Mouse (Mus musculus) thymus, postnatal 10 days (tissue): Measurements from ENCODE around the gene Cd48.
"Not testable (repeated sequence)": the region's sequence is repeated elsewhere in the genome, so short reads cannot be mapped to it uniquely, and the experiment has no call there.

Experiments
- DNase-seq, 2 experiments: peaks; one replicate each; pipeline ENCODE4 v3.0.0; 2021; ENCODE audit warnings: low spot score in 2 of 2

The Cd48 gene

DNA sequence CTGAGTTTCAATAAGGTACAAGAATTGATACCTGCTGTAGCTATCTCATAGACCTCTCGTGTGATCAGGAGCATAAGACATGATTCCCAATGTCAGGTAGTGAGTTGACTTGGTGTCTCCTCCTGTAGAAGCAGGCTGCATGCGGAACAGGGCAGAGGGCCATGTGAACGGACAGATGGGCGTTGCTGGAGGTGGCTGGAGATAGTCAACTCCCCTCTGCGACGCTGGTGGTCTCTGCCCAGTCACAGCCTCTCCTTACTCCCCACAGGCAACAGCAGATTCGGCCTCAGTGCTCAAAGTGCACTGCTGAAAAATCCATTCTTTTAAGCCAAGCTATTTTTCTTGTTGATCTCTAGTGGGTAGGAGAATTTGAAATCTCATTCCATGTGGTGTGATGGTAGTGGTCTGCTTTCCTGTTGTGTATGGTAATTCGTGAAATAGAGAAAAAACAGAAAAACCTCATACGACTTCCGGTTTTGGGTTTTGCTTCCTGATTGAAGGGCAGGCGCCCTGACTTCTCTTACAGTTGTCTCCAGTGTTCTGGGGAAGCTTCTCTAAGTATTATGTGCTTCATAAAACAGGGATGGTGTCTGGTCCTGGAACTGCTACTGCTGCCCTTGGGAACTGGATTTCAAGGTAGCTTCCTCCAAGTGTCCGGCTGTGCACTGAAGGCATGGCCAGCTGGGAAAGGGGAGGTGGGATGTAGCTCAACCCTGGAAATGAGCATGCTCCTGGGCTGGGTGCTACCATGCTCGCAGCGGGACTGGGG is at the start of gene Cd48:
Gene Cd48, plus strand, starts transcription at position 479 of the 769 bp plus-strand sequence.
- peak in 1 of 2 experiments; percentile 40 for DNase-seq

DNA sequence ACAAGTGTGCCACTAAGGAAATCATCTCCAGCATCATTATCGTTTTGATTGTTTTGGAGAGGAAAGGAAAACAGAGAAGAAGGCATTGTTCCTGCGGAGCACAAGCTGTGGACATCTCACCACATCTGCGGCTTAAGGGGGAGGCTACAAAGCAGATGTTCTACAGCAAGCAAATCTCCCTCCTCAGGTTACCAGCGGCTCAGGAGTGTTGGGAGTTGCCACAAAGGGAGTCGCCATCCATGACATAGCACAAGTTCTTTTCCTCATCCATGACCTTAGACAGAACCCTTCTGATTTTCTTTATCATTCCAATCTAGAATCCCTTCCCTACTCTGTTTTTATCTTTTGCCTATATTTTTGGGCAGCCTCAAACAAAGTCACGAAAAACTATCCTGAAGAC is 46.1 kb upstream of the Cd48 start:
- DNase-seq = no peak

DNA sequence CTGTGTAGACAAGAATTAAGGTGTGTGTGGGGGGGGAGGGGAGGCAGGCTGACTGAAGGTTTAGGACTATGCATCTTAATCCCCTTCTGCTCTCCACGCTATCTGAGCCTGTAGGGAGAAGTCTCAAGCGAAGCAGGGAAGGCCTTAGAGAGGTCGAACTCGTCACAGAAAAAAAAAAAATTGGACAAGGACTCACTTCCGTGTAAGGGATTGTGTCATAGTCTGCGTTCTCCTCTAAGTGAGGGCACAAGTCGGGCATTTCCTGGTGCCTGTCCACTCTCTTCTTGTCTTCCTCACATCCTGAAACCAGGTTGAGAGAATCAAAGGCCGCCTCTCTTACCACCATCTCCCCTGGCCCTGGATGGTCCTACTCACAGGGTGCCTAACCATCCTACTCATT is 44.7 kb upstream of the Cd48 start:
- DNase-seq = no peak

DNA sequence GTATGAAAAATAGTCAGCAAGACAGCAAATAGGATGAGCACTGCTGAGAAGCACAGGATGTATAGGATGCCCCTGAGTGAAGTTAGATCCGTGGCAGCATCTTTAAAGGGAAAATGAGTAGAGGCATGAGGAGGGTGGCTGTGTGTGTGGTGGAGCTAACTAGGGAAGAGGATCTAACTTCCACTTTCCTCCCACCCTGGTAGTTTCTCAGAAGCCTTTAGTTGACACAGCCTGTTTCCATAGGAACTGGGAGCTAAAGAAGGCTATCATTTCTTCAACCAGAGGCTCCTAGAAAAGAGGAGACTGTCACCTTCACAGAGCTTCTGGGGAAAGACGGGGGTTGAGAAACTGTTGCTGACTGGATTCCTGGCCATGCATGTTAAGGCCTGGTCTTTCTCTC is 43.1 kb upstream of the Cd48 start:
- DNase-seq = no peak

DNA sequence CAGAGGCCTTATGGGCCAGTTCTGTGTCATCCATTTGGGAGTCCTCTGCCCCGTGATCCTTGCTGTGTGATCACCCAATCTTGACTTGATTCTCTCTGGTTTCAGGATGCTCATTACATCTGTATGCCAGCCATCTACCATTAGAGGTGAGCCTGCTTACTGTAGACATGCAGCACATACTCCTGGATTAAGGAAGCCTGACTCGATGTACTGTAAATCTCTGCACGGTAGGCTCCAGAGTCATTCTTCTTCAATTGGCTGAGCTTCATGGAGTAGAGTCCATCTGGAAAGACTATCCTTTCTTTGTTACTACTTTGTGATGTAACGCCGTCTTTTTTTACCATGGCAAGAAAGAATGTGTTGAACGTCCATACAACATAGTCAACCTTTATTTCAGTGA is 41.0 kb upstream of the Cd48 start:
- DNase-seq = no peak

DNA sequence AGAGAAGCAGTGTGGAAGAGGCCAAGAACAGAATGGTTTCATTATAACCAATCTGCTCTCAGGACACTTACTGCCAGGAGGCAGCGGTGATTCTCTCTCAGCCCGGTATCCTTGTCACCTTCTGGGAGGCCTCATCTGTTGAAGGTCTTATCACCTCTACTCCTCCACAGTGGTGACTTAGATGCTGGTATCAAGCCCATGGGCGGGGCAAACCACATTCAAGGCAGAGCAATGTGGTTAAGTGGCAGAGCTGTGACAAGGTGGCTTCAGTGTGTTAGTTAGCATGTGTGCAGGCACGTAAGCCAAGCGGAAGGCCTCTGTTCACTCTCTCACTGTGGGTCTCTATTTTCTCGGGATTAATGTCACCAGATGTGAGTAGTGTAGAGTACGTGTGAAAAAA is 38.2 kb upstream of the Cd48 start:
- peak; percentile 16 to 17 for DNase-seq

DNA sequence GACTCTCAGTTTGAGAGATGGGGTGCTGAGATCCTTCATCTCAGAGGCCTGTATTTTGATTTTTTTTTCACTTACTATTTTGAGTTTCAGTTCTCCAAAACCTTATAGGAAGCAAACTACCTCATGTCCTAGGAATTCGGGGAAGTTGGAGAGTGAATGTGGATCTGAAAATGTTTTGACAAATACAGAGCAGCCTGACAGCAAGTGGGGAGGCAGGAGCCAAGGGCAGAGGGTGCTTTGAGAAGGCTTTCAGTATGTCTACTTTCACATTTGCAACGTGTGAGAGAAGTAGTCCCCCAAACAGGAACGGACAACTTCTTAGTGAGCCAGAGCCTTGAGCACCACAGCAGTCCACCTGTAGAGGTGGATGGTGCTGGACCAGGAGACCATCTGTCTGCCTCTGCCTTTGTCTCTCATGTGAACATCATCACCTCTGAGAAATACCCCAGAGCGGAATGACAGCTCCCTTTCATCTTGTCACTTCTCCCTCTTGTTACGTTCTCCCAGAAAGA is 35.3 kb upstream of the Cd48 start:
- no peak for DNase-seq

DNA sequence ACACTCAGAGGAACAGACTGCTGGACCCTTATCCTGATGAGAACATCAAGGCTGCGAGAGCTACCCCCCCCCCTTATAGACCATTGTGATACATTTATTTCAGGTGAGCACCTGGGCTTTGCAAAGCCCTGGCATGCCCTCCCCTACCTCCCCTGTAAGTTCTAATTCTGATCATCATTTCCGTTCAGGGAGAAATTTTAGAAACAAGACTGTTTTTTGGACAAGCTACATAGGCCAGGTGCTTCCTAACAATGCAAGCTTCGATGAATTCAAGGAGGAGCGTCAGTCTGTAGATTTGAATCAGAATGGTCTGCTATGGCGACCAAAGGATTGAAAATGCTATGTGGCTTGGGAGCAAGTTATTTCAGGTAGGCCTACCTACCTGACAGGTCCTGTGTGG is 34.1 kb upstream of the Cd48 start:
- DNase-seq = no peak

DNA sequence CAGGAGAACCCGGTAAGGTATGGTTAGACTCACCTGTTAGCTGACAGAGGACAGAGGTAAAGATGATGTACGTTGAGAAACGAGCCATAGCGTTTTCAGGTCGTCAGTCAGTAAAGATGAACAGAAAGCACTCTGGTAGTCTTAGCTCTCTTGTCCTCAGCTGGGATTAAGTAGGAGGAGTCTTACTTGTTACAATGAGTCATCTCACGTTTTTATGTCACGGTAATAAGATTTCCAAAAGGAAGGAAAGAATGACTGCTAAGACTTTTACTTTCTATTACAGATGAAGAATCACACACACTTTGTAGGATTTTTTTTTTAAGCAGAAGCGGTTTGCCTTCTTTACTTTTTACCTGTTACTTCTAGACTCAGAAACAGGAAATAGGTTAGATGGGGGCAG is 33.0 kb upstream of the Cd48 start:
- DNase-seq = no peak

DNA sequence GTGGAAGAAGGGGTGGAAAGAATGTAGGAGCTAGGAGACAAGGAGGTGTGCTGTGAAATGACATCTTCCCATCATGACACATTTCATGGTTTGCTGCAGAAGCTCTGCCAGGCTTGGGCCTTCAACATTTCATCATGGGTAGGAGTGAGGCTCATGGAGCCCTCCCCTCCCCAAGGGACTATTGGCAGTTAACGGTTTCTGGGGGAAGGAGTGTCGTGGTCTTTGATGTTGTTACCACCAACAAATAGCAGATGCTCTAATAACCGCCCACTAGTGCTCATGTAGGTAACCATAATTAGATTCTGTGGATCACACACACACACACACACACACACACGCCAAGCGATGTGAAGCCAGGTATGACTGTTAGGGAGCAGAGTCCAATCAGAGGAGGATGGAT is 29.1 kb upstream of the Cd48 start, which contains the start of gene Slamf7:
Gene Slamf7, minus strand, starts transcription at position 302 of the 400 bp plus-strand sequence.
- DNase-seq = no peak

DNA sequence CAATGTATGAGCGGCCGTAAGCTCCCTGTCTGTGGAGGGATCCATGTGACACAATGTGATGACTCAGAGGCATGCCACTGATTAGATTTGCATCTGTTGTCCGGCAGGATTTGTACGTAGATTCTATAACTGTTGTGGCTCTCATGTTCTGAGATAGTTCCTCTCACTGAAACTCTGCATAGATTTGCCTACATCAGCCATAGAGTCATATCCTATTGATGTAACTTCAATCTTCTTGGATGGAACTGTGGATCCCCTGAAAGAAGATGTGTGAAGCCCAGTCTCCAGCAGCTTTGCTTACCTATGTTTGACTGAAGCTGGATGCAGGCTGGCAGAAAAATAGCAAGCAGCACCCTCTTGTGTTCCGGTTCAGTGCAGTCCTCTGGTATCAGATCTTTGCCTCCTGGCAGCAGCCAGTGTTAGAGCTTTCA is 23.2 kb upstream of the Cd48 start:
- DNase-seq = no peak

DNA sequence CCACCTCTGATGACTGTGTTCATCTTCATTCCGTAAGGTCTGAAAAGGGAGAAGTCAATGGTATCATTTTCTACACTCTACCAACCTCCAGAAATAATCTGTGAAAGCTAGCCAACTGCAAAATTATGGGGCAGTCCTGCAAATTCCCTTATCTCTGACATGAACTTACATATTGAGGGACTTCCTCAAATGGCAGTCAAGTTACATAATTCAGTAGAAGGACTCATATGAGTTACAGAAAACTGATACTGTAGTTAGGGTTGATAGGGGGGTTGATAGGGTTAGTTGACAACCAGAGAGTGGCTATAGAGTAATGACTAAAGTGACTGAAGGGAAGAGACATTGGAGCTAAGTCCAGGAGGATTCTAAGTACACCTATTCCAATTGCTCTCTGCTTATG is 21.4 kb upstream of the Cd48 start:
- DNase-seq = no peak

DNA sequence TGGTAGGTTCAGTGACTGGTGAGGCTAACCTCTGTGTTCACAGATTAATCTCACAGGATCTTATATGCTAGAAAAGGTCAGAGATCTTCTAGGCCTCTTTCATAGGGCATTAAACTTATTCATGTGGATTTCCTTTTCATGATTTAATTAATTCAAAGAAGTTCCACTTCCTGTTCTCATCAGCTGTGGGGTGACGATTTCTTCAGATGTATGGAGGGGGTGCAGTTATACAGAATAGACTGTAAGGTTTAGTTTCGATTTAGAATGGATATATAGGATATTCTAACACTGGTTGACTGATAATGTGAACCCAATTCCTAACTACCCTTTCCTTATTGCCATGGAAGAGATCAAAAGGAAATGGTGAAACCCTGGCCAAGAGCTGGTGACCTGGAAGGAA is 20.3 kb upstream of the Cd48 start:
- DNase-seq = no peak

DNA sequence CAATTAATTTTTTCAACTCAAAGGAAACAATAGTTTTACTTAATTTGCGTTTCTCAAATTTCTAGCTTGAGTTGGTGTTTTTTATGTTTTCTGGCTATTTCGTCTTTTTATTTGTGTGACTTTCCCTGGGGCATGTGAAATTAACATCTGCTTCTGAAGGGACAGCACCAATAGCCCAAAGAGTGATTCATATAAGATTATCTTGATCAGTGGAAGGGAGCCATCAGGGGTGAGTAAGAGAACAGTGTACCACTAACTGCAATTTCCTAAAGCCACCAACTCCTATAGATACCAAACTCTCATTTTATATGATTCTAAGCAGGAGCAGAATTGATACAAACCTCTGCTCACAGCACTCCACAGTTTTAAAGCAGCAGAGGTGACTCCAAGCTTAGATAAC is 18.1 kb upstream of the Cd48 start:
- DNase-seq = no peak

DNA sequence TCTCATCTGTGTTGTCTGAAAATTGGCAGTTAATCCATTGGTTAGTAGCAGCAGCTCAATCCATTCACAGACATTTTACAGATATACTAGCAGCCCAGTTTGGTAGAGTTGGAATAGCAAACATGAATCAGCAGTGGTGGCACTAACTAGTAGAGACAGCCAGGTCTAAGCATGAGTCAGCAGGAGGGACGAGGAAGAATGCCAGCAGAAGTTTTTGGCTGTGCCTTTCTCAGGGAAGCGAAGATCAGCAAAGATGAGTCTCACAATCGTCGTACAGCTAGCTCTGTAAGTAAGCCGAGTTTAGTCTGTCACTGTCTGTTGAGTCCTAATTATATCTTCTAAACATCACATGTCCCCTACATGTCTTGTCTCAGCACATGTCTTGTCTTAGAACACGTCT is 15.5 kb upstream of the Cd48 start:
- no peak for DNase-seq

DNA sequence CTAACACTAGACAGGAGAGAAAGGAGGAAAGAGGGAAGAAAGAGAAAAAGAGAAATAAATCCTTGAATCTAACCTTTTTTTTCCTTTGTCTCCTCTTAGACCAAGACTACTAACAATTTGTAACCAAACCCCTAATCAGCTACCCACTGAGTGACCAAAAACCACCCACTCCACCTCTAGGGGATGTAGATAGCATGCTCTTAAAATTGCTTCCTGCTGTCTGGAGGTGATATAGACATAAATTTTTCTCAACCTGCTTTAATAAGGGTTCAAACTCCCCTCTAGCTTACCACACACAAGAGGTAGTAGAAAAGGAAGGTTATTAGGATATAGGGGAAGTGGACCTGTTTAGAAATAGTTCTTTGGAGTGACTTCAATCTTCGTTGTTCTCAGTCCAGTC is 14.6 kb upstream of the Cd48 start:
- DNase-seq = no peak

DNA sequence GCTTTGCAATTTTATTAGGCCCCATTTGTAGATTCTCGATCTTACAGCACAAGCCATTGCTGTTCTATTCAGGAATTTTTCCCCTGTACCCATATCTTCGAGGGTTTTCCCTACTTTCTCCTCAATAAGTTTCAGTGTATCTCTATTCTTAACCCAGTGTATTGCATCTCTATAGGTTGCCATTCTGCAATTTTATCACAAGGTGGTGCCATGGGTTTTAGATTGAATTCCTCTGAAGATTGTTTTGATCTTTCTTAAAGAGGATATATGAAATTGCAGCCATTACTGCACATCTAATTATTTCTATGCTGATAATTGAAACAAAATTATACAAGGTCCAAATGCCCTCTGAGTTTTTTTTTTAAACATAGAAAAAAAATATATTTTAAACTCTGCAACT is 9.4 kb upstream of the Cd48 start:
- DNase-seq = not testable (repeated sequence)

DNA sequence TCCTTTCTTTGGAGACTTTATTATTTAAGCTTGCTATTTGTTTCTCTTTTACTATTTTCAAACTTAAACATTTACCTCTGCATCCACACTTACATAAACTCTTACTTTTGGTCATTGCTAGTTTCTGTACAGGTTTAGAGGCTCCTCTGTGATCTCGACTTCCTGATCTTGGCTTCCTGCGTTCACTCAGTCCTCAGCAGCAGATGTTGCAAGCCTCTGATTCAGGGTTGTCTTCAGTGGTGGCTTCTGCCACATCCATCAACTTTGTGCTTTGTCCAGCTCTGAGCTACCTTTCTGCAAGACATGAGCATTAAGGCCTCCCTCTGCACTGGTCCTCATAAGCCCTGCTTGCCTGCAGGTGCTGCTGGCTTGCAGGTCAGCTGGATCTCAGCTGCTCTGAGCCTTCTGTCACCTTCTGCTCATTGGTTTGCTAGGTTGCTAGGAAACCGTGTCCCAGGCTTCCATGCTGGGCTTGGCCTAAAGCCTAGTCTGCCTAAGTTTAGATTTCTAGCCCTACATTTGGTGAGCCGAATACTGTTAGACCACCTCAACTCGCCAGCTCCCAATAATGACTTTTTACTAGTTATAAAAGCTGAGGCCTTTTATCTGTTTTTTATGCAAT is 8.8 kb upstream of the Cd48 start:
- DNase-seq = peak in 1 of 2 experiments; percentile 24

DNA sequence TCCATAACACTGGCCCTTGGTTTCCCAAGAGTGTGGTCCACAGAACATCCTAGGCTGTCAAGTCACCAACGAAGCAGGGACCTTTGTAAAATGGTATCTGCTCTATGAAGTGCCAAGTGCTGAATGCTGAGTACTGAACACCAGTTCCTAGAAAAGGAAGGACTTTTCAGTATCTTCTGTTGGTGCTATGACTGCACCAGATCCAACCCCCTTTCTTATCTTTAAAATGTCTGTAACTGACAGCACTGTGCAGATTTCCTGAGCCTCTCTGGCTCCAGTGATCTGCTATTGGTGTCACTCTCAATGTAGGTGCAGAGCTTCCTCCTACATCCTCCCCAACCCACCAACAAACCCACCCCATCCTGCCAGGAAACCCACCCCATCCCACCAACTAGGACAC is 7.3 kb upstream of the Cd48 start:
- no peak for DNase-seq

DNA sequence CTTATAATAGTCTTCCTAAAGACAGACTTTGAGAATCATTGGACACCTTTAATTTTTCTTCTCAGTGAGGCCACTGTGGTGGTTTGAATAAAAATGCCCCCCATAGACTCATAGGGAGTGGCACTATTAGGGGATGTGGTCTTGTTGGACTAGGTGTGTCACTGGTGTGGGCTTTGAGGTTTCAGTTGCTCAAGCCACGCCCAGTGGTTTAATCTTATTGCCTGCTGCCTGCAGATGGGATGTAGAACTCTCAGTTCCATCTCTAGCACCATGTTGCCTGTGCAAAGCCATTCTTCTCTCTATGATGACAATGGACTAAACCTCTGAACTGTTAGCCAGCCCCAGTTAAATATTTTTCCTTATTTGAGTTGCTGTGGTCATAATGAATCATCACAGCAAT is 4.1 kb upstream of the Cd48 start:
- no peak for DNase-seq

DNA sequence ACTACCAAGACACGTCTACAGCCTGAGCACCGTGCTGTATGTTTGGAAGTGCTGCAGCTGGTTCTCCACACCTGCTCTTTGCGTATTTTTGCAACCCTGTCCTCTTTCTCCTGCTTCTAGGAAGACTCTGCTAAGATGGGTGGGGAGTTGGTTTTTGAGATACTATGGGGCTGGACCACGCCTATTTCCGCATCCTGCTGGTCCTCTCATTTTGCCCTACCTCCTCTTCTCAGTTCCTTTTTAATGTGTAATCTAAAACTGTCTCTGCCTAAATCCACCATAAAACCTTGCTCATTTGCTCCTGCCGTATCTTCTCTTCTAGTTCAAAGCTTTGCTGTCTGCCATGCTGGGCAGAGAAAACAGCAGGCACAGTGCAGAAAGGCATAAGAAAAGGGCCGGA is 800 bp upstream of the Cd48 start:
- DNase-seq = peak in 1 of 2 experiments; percentile 42

DNA sequence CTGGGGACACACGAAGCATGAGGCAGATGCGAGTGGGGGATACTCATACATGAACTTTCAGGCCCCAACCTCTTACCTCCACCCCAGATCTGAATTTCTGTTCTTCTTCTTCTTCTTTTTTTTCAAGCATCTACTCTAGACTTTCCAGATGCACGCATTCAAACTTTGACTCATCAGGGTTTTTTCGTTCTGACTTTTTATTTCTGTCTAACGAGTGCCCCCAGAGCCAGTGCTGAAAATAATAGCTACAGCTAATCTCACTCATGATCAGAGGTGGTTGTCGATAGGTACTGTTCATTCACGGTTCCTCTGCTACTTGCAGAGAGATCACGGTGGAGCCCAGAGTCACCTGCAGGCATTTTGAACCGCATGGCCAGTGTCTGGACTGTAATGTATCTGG is 3.1 kb downstream of the Cd48 start:
- no peak for DNase-seq

DNA sequence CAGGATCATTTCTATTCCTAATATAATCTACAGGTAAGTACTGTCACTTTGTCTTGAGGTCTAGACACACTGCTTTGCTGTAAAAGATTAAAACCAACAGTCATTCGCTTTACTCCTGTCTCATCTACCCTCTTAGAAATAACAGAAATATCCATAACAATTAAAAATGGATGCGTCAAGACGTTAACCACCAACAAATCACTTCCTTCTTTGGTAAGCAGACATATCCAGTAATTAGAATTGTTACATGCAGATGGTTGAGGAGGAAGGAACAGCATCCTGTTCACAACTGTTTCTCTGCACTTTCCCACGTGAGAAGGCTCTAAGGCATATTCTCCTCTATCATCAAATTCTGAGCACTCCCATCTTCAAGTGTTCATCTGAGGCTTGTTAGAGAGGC is 5.5 kb downstream of the Cd48 start:
- no peak for DNase-seq
